Mouse (Mus musculus) intestine, embryonic 15.5 days (tissue): ENCODE data around the gene Rab4a. TPM values are rescaled to one million over a fixed set of nuclear protein-coding genes. Genes with fewer than 3 reads are reported as not detected.

Experiments
- ATAC-seq: fragments of 200-750 bp; cut with Nextera tagmentation; 2 replicates; pipeline ENCODE4 v1.8.0; 2017; ENCODE audit warnings: moderate TSS enrichment, moderate library complexity
- H3K27ac ChIP-seq: fragments of 300-500 bp; sonication (generic); 2 replicates; pipeline ENCODE4 v1.5.1; 2015; ENCODE audit warnings: mild to moderate bottlenecking, inconsistent platforms
- H3K27me3 ChIP-seq: fragments of 300-500 bp; sonication (generic); replicated peaks from 2 replicates; pipeline ENCODE4 v1.6.1; 2015; ENCODE audit warnings: inconsistent platforms
- H3K36me3 ChIP-seq: fragments of 300-500 bp; sonication (generic); 2 replicates; pipeline ENCODE4 v1.6.1; 2015; ENCODE audit warnings: inconsistent platforms
- H3K4me1 ChIP-seq: fragments of 300-500 bp; sonication (generic); replicated peaks from 2 replicates; pipeline ENCODE4 v1.6.1; 2015; ENCODE audit warnings: inconsistent platforms
- H3K4me2 ChIP-seq: fragments of 300-500 bp; sonication (generic); replicated peaks from 2 replicates; pipeline ENCODE4 v1.6.1; 2015; ENCODE audit warnings: mild to moderate bottlenecking, inconsistent platforms
- H3K4me3 ChIP-seq: fragments of 300-500 bp; sonication (generic); replicated peaks from 2 replicates; pipeline ENCODE4 v1.5.1; 2015; ENCODE audit warnings: inconsistent platforms
- H3K9ac ChIP-seq: fragments of 300-500 bp; sonication (generic); 2 replicates; pipeline ENCODE4 v1.6.1; 2015; ENCODE audit warnings: inconsistent platforms
- H3K9me3 ChIP-seq: fragments of 300-500 bp; sonication (generic); 2 replicates; pipeline ENCODE4 v1.6.1; 2016; ENCODE audit warnings: inconsistent platforms
- WGBS: fragments of 180-500 bp; shearing (Covaris S2); methylation state at CpG from one replicate; pipeline ENCODE4 v1.1.7; 2015; 5-methylcytosine and 5-hydroxymethylcytosine counted together
- polyA plus RNA-seq: library from polyadenylated mRNA; unstranded; fragments of >200 nt; fragmentation: Nextera tagmentation; extraction: Ambion mirVana; gene quantifications from 2 replicates; pipeline ENCODE4 v1.2.1, GENCODE M21; 2015

Rab4a gene
- polyA plus RNA-seq = 53.1 and 54.8 TPM in 2 replicates

DNA sequence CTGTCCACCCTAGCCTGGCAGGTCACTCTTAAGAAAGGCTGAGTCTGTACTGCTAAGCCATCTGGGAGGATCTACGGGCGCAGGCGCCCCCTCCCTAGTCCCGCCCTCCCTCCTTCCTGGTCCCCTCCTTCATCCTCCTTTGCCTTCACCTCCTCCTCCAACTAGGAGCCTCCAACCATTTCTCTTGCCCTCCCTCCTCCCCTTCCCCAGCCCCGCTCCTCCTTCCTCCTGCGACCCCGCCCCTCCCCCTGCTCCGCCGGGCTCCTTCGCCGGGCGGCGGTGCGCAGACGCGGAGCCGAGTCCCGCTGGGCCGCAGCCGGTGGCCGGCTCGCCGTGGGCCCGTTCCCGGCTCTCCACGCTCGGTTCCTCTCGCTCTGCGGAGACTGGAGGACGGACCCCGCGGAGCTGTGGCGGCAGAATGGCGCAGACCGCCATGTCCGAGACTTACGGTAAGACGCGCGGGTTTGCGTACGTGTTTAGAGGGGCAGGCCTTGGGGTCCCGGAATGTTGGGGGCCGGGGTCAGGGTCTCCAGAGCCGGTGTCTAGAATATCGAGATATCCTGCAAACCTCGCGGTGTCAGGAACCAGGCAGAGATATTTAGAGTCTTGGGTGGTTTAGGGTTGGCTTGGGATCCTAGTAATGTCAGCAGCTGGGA is at the start of gene Rab4a:
Rab4a (plus strand) TSS at position 268 of the 656 bp plus-strand sequence.
- ATAC-seq = peak; percentile 93
- Histone ChIP-seq H3K36me3 (no peaks in the 10 kb centered on the region), H3K27ac (peak within 1 kb of the TSS; percentile 75), H3K9me3 (no peaks in the 10 kb centered on the region; the same call in 1 of the 2 replicates), H3K9ac (peak within 1 kb of the TSS; percentile 90), H3K4me3 (peak within 1 kb of the TSS; percentile 80), H3K4me1 (peaks cover 16% of the 10 kb centered on the region), H3K4me2 (peak within 1 kb of the TSS; percentile 79), H3K27me3 (no peaks in the 10 kb centered on the region)
- WGBS = under 1% methylated on average over 45 of the region's 48 CpGs

DNA sequence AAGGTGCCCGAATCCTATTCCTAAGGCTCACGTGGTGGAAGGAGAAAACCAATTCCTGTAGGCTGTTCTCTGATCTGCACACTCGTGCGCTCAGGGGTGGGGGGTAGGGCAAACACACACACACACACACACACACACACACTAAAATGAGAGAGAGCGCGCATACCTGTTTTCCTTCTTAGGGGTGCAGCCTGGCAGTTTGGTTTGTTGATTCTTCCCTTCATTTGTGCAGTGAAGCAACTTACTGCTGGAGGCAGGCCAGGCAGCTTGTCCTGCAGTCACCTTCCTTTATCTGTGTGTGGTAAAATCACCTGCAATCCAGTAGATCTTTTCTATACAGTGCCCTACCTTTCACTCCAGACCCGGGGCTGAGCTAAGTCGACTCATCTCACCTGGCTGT is 48.9 kb upstream of the Rab4a start:
- Histone ChIP-seq H3K4me1 (peaks cover 30% of the 10 kb centered on the region), H3K4me3 (no peak overlapping the region), H3K9me3 (no peaks in the 10 kb centered on the region), H3K27me3 (no peaks in the 10 kb centered on the region), H3K4me2 (no peak overlapping the region), H3K27ac (no peak overlapping the region), H3K9ac (no peak overlapping the region), H3K36me3 (no peaks in the 10 kb centered on the region)
- ATAC-seq = no peak
- 45% methylated on average over 8 of the region's 8 CpGs for WGBS

DNA sequence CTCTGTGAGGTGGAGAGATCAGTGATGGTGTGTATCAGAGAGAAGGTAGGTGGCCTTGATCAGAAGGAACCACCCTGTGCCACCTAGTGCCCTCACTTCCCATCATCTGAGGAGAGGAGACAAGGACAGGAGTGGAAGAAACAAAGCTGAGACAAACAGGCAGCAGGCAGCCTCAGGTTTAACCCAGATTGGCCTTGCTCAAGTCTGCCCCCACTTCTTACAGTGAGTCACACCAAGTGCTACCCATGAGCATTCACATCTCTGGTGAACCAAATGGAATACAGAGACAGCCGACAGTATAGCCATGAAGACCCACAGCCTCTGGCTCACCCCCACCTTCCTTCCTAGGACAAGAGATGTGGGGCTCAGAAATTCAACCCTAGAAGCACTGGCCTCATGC is 46.9 kb upstream of the Rab4a start:
- no peak overlapping the region for H3K4me3 ChIP-seq
- no peak overlapping the region for H3K4me2 ChIP-seq
- WGBS = 89% methylated on average over 1 of the region's 1 CpGs
- H3K9ac ChIP-seq = no peak overlapping the region
- H3K27ac ChIP-seq = no peak overlapping the region
- H3K9me3 ChIP-seq = no peaks in the 10 kb centered on the region
- no peaks in the 10 kb centered on the region for H3K27me3 ChIP-seq
- H3K36me3 ChIP-seq = no peaks in the 10 kb centered on the region
- no peak for ATAC-seq
- H3K4me1 ChIP-seq = peaks cover 38% of the 10 kb centered on the region

DNA sequence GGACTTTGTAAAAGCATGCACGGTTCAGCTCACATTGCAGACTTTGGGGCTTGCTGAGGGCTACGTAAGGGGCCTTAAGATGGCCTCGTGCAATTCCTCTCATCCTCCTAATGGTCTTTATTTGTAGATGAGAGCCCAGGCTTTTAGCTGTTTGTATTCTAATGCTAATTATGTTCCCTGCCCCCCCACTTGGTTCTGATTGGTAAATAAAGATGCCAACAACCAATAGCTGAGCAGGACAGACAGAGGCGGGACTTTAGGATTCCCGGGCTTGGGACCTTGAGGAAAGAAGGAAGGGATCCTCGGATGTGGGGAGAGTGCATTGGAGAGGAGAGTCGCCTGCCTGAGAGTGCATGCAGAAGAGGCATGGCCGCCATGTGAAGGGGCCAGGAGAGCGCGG is 45.9 kb upstream of the Rab4a start:
- peak overlapping the region; percentile 40 for H3K4me2 ChIP-seq
- 18% methylated on average over 10 of the region's 10 CpGs for WGBS
- peak; percentile 67 for ATAC-seq
- H3K36me3 ChIP-seq = no peaks in the 10 kb centered on the region
- peak overlapping the region; percentile 55 for H3K27ac ChIP-seq
- no peaks in the 10 kb centered on the region for H3K9me3 ChIP-seq
- H3K4me3 ChIP-seq = no peak overlapping the region
- H3K27me3 ChIP-seq = no peaks in the 10 kb centered on the region
- peaks cover 40% of the 10 kb centered on the region for H3K4me1 ChIP-seq
- no peak overlapping the region for H3K9ac ChIP-seq

DNA sequence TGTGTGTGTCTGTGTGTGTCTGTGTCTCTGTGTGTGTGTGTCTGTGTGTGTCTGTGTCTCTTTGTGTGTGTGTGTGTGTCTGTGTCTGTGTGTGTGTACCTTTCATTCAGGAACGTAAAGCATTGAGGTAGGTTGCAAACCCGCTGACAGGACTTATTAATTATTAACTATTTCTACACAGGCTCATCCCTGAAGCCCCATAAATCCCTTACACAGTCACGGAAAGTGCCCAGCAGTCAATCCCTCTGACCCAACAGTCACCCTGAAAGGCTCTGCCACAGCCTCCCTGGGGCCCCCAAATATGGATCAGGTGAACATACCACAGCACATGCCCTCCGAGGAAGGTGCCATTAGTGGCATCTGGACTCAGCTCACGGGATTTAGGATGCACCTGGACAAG is 45.2 kb upstream of the Rab4a start:
- ATAC-seq = peak; percentile 80
- H3K9ac ChIP-seq = no peak overlapping the region
- peaks cover 40% of the 10 kb centered on the region for H3K4me1 ChIP-seq
- H3K36me3 ChIP-seq = no peaks in the 10 kb centered on the region
- no peaks in the 10 kb centered on the region for H3K9me3 ChIP-seq
- H3K27me3 ChIP-seq = no peaks in the 10 kb centered on the region
- WGBS = 40% methylated on average over 5 of the region's 5 CpGs
- H3K27ac ChIP-seq = peak overlapping the region; percentile 55; the same call in 1 of the 2 replicates
- H3K4me2 ChIP-seq = peak overlapping the region; percentile 40; the same call in 1 of the 2 replicates
- no peak overlapping the region for H3K4me3 ChIP-seq

DNA sequence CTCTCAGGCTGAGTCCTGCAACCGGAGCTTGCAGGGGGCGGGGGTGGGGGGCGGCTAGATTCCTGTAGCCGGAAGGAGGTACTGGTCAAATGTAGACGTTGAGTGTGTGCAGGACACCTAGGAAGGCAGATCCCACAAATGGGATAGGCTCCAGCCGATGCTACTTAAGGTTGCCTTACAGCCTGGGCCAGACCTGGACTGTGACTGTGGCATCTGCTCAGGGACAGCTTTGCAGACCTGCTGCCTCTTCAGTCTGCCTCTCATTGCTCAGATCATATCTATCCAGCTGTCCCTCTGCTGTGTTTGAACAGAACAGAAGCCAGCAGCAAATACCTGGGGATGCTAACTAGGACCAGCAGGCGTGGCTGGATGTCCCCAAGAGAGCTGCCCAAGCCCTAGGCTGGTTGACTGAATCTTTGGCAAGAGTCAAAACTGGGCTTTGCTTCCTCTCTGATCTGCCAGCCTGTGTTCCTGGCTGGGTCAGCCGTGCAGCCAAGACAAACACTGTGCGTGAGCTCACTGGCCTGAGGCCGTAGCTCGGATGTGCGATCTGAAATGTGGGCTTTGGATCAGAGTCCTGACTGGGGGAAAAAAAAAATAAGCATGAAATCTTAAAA is 44.4 kb upstream of the Rab4a start:
- H3K9me3 ChIP-seq = no peaks in the 10 kb centered on the region
- H3K4me2 ChIP-seq = no peak overlapping the region
- 47% methylated on average over 12 of the region's 12 CpGs for WGBS
- H3K4me3 ChIP-seq = no peak overlapping the region
- ATAC-seq = no peak
- no peak overlapping the region; the same call in 1 of the 2 replicates for H3K27ac ChIP-seq
- peaks cover 40% of the 10 kb centered on the region for H3K4me1 ChIP-seq
- no peak overlapping the region for H3K9ac ChIP-seq
- H3K36me3 ChIP-seq = no peaks in the 10 kb centered on the region
- H3K27me3 ChIP-seq = no peaks in the 10 kb centered on the region

DNA sequence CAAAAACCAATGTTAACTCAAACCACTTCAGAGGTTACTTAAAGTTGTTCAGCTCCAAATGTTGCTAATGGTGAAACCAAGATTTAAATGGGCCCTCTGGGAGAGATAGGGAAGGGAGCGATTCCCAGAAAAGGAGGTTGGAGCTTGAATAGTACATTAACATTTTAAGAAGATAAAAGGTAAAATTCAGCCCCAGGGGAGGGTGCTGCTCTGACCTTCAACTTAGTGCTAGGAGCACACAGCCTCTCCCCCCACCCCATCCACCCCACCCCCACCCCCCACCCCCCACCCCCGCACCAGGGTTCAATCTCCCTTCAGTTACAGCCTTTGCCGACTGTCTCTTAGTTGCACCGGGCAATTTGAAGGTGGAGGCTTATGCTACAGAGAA is 43.9 kb upstream of the Rab4a start:
- H3K4me3 ChIP-seq = no peak overlapping the region
- WGBS = 43% methylated on average over 4 of the region's 4 CpGs
- H3K9me3 ChIP-seq = no peaks in the 10 kb centered on the region
- H3K4me1 ChIP-seq = peaks cover 39% of the 10 kb centered on the region
- H3K27ac ChIP-seq = no peak overlapping the region
- no peak overlapping the region for H3K9ac ChIP-seq
- H3K27me3 ChIP-seq = no peaks in the 10 kb centered on the region
- H3K4me2 ChIP-seq = no peak overlapping the region
- ATAC-seq = no peak
- no peaks in the 10 kb centered on the region for H3K36me3 ChIP-seq

DNA sequence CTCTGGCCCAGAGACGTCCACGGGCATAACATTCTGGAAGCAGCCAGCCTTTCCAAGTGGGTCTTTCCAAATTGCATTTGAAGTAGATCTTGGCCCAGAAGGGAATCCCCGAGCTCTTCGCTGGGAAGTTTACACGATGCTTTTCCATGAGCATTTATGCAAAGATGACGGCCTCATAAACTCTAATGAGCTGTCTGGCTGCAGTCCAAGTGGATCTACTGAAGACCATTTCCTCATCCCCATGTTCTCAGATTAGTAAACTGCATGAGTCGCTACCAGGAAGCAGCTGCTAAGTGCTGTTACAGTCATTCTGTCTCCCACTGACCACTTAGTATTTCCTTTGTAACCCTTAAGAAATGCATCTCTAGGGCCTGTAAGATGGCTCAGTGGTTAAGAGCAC is 42.4 kb upstream of the Rab4a start:
- peak; percentile 29; the same call in 1 of the 2 replicates for ATAC-seq
- Histone ChIP-seq H3K36me3 (no peaks in the 10 kb centered on the region), H3K4me3 (no peak overlapping the region), H3K9me3 (no peaks in the 10 kb centered on the region), H3K27ac (peak overlapping the region; percentile 72), H3K4me1 (peaks cover 37% of the 10 kb centered on the region), H3K9ac (no peak overlapping the region), H3K4me2 (0 out of 2 replicates have a peak overlapping the region, but pooled peaks have one; percentile 7), H3K27me3 (no peaks in the 10 kb centered on the region)
- 26% methylated on average over 7 of the region's 7 CpGs for WGBS

DNA sequence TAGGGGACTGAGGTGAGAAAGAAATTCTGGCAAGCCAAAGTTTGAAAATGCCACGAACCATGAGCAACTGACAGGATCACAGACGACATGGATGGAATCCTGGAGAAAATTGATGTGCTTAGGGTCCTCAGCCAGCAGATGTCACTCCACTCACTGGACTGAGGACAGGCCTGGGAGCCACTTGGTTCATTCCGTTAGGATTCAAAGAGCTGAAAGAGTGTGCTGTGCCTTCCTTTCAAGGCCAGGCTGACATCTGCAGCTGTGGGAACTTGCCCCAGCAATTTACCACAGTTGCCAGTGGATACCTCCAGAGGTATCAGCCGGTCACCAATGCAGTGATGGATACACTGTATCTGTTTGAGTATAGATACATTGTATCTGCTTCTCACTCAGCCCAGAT is 41.1 kb upstream of the Rab4a start:
- peaks cover 39% of the 10 kb centered on the region for H3K4me1 ChIP-seq
- no peak for ATAC-seq
- H3K9me3 ChIP-seq = no peaks in the 10 kb centered on the region
- no peak overlapping the region for H3K27ac ChIP-seq
- no peaks in the 10 kb centered on the region for H3K36me3 ChIP-seq
- no peak overlapping the region for H3K4me3 ChIP-seq
- H3K9ac ChIP-seq = no peak overlapping the region
- H3K4me2 ChIP-seq = no peak overlapping the region
- WGBS = 45% methylated on average over 4 of the region's 4 CpGs
- no peaks in the 10 kb centered on the region for H3K27me3 ChIP-seq

DNA sequence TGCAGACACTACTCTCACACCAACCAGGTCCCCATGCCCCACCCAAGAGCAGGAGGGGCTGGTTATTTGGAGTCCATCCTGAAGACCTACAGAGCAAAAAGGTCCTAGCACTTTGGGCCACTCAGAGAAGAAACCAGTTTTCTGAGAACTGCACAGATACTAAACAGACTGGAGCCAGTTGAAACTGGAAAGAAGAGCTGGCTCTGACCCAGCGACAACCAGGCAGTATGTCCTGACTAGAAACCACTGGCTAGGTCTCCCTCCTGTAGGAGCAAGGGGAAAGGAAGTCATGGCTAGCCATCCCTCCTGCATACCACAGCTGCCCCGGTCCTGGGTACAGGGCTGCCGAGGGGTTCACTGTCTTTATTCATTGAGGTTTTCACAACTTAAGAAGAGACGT is 39.3 kb upstream of the Rab4a start:
- Histone ChIP-seq H3K27me3 (no peaks in the 10 kb centered on the region), H3K4me3 (no peak overlapping the region), H3K36me3 (no peaks in the 10 kb centered on the region), H3K9ac (no peak overlapping the region), H3K27ac (no peak overlapping the region), H3K9me3 (no peaks in the 10 kb centered on the region), H3K4me1 (peaks cover 28% of the 10 kb centered on the region), H3K4me2 (no peak overlapping the region)
- ATAC-seq = no peak
- 84% methylated on average over 4 of the region's 4 CpGs for WGBS

DNA sequence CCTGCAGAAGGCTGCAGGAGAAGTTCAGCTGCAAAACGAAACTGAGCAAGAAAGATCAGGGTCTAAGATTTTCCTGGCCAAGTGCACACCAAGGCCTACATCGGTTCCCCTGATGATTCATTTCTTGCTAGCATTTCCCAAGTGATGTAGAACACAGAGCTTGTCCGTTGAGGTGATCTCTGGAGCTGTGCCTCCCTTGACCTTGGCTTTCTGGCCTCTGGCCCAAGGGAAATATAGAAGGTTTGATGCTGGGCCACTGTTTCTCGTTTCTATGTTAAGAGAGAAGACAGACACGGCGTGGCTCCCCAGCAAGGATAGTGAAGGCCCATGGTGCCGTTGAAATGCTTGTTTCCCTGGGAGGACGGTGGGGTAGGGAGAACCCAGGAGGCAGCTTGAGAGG is 37.9 kb upstream of the Rab4a start:
- no peak overlapping the region for H3K4me3 ChIP-seq
- no peak for ATAC-seq
- H3K9me3 ChIP-seq = no peaks in the 10 kb centered on the region
- WGBS = 81% methylated on average over 8 of the region's 8 CpGs
- H3K36me3 ChIP-seq = no peaks in the 10 kb centered on the region
- H3K4me2 ChIP-seq = no peak overlapping the region
- no peak overlapping the region for H3K9ac ChIP-seq
- peaks cover 18% of the 10 kb centered on the region for H3K4me1 ChIP-seq
- H3K27ac ChIP-seq = no peak overlapping the region
- no peaks in the 10 kb centered on the region for H3K27me3 ChIP-seq

DNA sequence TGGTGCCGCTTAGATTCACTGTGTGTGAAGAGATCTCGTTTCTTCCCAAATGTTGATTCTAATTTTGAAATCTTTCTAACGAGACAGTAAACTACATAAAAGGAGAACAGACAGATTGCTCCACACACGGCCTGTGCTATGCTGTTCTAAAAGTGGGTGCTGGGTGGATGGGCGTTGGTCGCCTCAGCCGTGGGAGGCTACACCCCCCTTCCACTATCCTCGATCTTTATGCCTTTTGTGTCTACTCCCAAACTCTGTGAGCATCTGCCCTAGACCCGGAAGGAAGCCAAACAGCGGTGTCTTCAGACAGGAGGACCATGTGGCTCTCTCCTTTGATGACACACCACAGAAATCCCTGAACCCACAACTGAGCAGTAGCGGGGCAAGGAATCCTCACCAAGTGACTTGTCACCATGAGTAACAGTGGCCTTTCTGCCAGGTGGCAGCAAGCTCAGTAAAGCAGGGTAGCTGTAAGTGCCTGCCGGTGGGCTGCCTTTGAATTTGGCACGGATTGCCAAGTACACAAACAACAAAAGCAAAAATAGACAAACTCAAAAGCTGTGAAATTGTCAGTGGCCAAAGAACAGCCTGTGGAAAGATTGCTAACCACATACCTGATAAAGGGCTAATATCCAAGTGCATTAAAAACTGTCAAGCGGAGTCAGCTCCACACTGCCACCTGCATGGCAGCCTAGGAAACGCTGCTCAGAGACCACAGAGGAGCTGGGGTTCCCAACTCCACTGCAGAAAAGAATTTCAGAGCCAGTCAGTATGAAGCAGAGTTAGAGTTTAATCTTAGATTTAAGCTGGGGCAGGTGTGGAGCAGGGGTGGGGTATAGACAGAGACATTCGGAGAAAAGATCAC is 37.1 kb upstream of the Rab4a start:
- no peak overlapping the region for H3K4me2 ChIP-seq
- no peak overlapping the region for H3K27ac ChIP-seq
- H3K27me3 ChIP-seq = no peaks in the 10 kb centered on the region
- peaks cover 10% of the 10 kb centered on the region for H3K4me1 ChIP-seq
- WGBS = 67% methylated on average over 16 of the region's 16 CpGs
- no peaks in the 10 kb centered on the region for H3K9me3 ChIP-seq
- H3K9ac ChIP-seq = no peak overlapping the region
- no peaks in the 10 kb centered on the region for H3K36me3 ChIP-seq
- H3K4me3 ChIP-seq = no peak overlapping the region
- peak; percentile 68 for ATAC-seq
